Mouse (Mus musculus): ENCODE data around the gene Hhat.
A peak's percentile ranks its signal among the peaks of the same experiment; 100 is the strongest.

Hhat gene

DNA sequence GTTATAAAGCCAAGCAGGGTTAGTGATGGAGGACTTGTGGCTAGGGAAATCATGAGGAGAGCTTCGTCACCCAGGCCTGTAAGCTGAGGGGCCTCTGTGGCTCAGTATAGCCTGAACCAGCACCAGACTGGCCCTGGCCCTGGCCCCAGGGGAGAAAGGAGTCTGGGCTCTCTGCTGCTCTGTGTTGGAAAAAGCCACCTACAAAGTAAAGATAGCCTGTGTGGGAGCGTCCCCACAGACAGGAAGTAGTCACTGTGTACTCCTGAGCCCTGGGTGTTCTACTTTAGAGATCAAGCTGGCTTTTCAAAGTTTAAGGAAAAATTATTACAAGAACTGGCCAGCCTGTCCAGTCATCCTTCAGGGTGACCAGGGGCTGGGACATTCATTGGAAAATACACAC is 273.5 kb downstream of the Hhat start:
- DNase-seq (ENCODE audit: extremely low spot score, low spot score) = no peak

DNA sequence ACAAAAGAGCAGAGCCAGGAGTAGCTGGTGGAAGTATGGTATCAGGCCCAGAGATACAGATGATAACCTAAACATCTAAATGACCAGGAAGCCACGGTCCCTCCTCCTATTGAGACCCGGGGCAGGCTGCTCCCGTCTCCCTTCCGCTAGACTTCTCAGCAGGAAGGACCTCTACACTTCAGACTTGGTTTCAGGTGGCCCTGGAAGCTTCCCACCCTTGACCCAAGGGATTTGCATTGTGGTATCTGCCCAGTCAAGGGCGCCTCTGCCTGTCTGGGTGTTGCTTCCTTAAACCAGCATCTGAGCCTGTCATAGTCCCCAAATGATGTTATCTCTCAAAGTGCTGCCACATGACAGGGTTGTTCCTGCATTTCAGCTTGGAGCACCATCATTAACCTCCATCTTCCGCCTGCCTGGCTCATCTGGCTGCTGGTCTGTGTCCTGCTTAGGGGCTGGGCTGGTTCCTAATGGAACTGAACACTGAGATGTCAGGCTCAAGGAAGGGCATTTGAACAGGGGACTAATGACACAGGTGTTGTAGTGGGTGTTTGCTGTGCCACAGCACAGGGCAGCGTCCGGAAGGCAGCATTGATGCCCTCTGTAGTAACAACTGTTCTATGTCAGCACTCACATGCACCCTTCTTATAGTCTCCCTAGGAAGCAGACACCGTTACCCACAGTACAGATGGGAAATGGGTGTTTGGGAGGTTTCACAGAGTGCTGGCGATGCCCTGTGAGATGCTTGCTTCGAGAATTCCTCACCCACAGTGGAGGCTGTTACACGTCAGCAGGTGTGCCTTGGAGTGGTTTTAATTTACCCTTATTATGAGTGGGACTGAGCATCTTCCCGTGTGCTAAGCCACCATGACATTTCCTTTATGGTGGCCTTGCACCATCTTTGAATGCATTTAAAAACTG is 280.9 kb downstream of the Hhat start:
- DNase-seq (ENCODE audit: extremely low spot score, low spot score) = no peak

DNA sequence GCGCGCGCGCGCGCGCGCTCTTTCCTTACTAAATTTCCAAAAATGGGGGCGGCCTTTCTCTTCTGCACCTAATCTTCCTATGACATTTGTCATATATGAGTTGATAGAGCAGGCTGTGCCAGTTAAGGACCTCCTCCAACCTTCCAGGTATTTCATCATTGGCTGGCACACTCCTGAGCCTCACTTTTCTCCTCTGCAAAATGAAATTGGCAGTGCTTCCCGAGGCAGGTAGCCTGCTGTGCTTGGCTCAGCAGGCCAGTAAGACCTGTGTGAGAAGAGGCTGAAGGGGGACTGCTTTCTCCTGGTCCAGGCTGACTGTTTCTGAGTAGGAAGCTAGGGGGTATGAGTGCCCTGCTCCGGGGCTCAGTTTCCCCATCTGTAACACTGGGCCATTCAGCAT is 283.5 kb downstream of the Hhat start:
- no peak for DNase-seq (ENCODE audit: extremely low spot score, low spot score)

DNA sequence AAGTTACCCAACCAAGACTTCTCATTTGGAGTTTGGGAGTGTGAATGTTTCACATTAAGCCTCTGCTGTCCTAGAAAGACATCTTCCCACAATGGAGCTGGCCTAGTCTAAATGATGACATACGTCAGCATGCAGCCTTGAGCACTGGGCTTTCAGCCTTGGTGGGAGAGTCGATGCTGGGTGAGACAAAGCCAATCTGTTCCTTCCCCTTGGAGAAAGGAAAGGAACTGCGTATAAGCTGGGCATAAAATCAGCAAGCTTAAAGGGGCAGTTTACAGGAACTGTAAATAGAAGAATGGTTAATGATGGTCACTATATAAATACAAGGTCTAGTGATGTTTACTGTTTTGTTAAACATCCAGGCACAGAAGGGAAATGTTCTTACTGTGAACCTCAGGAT is 286.0 kb downstream of the Hhat start:
- DNase-seq (ENCODE audit: extremely low spot score, low spot score) = no peak

DNA sequence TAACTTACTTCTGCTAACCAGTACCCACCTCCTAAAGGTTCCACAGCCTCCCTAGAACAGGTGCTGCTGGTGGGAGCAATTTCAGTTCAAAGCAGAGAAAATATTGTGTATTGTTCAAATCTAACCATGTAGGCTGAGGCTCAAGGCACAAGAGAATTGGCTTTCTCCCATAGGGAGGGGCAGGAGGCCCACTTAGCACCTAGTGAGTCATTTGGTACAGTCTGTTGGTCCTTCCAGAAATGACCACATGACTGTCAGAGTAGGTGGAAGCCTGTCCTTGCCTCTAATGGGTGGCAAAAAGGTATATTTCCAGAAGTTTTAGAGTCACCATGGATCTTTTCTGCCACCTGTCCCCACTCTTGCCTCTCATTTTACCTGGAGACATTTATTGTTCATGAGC is 289.6 kb downstream of the Hhat start:
- DNase-seq (ENCODE audit: extremely low spot score, low spot score) = no peak

DNA sequence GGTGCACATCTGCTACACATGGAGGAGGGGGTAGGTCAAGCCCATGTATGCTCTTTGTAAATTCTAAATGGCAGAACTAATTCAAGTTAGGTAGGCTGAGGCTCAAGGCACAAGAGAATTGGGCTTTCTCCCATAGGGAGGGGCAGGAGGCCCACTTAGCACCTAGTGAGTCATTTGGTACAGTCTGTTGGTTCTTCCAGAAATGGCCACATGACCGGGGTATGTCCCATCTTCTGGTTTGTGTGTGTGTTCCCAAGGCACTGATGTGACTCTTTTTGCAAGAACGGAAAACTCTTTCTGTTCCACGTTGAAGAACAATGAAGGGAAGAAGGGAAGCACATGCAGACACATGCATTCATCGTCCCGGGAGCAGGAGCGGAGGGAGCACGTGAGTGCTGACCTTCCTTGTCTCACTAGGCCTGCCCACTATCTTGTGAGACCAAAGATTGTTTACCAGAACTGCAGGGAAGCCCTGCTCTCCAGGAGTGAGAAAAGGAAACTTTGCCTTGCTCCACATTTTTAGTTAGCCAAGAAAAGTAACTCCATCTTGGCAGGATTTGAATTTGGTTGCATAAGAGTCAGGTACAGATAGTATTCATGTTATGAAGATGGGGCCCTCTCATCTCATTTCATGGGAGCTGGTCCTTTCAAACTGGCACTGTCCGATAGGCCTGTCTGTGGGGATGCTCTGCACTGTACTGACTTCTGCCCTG is 290.8 kb downstream of the Hhat start:
- no peak for DNase-seq (ENCODE audit: extremely low spot score, low spot score)

DNA sequence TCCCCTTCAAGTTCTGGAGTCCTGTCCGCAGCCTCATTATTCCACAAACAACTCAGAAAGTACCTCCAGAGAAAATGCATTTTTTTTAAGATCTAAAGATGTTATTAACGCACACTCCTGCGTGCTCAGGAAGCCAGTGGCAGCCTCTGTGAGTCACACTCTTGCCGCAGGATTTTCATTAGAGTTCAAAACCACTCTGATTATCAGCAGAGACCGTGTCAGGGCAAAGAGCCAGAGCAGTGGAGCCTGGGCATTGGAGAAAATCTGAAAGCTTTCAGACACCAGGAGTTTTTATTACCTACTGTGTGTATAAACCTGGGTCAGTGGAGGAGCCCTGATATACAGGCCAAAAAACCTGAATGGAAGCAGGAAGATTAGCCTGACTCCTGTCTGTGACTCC is 292.8 kb downstream of the Hhat start:
- no peak for DNase-seq (ENCODE audit: extremely low spot score, low spot score)

DNA sequence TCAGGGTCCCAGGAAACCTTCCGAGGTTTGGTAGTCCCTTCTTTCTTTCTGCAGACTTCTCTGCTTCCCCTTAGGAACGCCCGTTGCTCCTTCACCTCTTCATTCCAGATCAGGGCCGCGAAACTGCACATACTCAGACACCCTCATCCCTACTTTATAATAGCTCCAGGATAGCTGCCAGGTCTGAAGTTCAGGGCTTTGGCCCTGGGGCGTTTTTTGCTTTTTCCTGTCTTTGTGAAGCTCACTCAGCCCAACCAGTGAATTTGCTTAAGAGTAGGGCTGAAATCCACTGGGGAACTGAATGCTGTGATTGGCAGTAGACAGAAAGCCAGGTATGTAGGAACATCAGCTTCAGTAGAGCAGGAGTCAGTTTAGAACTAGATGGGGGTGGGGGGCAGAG is 293.5 kb downstream of the Hhat start:
- DNase-seq (ENCODE audit: extremely low spot score, low spot score) = no peak

DNA sequence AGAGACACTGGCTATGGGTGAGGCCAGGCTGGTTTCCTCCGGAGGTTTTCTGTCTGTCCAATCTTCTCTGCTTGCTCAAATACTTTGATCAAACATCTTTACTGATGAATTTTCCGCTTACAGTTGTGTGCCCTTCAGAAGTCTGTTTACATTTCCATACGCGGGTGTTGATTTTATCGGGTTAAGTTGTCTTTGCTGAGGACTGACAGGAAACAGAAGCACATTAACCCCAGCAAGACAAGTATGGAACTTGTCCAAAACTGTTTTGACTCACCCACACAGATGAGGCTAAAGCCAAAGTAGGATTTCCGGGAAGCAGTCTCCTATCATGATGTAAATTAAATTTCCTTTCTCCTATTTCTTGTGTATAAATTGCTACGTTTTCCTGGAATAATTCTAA is 294.3 kb downstream of the Hhat start:
- no peak for DNase-seq (ENCODE audit: extremely low spot score, low spot score)

DNA sequence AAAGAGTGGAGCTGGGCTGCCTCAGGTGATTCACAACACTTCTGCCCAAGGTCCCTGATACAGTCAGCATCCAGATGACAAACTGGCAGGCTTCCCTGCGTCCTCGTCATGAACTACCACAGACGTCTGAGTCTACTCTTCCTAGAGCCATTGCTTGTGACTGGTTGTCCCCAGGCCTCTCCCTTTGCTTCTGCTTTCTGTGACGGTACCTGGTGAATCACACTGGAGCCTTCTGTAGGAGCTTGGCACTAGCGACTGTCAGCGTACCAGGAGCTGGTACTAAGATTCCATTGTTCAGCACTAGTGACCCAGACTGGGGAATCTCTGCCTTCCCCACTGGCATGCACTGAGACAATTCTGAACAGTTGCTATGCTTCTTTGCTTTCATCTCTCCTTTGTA is 297.9 kb downstream of the Hhat start:
- DNase-seq (ENCODE audit: extremely low spot score, low spot score) = no peak

DNA sequence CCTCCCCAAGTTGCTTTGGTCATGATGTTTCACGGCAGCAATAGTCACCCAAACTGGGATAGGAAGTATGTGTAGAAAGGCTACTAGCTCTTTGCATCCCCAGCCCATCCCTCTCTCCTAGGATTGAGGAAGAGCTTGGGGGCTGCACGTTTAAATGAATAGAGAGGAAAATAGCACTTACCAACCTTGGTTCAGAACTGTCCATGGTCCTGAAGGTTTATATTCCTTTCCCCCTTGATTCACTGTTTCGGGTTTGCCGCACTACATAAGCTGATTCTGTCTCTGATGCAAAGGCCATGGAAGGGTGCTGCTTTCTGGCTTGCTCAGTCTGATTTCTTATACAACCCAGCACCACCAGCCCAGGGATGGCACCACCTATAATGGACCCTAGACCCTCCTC is 298.7 kb downstream of the Hhat start:
- no peak for DNase-seq (ENCODE audit: extremely low spot score, low spot score)

DNA sequence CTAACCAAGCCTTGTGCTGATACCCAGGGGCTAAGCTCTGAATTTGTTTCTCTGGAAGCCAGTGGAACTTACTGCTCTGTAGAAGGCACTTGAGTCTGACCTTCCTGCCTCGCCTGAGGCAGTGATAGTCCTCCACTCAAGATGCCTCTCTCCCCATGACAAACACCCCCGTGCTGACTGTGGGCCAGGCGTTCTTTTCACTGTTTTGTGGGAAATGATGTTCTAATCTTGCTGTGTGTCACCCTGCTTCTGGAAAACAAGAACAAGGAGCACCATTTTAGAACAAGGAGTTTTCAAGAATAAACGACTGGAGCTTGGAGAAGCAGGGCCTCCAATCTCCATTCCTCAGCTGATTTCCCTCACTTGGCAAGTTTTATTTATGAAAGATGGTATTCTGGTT is 307.3 kb downstream of the Hhat start:
- DNase-seq (ENCODE audit: extremely low spot score, low spot score) = no peak

DNA sequence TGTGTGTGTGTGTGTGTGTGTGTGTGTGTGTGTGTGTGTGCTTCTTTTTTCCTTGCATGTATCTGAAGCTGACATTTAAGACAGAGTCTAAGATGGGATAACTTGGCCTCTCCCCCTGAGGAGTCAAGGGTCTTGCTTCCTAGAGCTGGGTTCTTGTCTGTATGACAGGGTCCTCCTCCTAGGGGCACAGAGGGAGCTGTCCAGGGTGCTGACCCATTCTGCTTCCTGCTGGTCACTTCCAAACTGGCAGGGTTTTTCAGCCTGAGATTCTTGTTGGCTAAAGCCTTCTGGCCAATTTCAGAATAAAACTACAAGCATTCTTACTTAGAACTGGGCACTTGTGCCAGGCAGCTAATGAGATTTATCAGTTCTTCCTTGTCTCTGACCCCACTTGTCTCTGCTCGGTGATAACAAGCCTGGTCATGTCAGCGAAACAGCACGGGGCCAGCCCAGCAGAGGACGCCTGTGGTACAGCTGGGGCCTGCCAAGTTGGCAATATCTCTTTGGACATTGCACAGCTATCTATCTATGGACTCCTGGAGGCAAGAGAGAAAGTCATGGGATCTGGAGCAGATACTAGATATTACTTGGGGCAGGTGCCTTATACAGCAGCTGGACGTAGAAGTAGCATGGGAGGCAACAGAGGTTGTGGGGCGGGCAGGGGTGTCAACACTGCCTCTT is 313.4 kb downstream of the Hhat start:
- peak; percentile 72 for DNase-seq (ENCODE audit: extremely low spot score, low spot score)

DNA sequence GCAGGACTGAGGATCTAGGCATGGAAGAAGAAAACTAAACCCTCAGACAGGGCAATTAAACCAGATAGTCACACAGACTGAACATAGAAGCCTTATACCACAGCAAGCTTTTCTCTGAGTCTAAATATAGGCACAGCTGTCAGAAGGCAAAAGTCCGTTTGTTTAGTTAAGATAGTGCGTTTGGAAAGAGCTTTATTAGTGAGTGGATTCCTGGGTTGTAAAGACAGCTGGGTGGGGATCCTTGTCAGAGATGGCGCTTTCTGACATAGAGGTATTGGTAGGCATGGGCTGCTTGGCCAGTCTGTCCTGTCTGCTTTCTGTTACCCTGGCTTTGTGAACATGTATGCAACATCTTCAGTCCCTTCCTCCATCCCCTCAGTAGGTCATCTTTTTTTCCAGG is 314.0 kb downstream of the Hhat start:
- DNase-seq (ENCODE audit: extremely low spot score, low spot score) = no peak

DNA sequence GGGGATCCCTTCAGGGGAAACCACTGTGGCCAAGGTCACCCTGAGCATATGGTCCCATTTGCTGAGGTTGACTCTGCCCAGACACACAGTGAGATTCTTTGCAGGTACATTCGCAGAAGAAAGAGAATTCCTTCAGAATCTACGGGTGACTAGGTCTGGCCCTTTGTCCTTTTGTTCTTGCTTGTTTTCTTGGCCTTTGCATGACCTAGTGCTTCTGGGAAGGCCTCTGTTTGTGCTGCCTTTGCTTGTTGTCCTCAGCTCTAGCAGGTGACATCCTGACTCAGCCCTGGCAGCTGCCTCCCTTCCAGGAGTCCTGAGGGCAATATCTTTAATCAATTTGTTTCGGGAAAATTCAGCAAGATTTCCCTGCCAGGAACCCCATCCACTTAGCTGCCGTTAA is 316.0 kb downstream of the Hhat start:
- no peak for DNase-seq (ENCODE audit: extremely low spot score, low spot score)

DNA sequence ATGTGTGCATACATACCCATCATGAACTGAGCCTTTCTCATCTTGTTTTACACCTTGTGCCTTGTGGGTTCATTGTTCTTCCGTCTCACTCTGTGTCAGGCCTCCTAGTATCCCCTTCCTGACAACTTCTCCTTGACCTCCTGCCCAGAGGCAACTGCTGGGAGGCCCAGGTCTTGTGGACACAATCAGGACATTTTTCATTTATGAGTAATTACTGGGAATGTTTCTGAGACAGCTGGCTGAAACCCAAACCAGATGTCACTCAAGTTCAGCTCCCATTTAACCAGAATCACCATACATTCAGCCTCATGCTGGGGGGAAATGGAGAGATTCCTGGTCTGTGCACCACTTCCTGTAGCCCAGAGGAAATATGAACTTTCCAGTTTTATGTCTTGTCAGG is 316.5 kb downstream of the Hhat start:
- DNase-seq (ENCODE audit: extremely low spot score, low spot score) = no peak

DNA sequence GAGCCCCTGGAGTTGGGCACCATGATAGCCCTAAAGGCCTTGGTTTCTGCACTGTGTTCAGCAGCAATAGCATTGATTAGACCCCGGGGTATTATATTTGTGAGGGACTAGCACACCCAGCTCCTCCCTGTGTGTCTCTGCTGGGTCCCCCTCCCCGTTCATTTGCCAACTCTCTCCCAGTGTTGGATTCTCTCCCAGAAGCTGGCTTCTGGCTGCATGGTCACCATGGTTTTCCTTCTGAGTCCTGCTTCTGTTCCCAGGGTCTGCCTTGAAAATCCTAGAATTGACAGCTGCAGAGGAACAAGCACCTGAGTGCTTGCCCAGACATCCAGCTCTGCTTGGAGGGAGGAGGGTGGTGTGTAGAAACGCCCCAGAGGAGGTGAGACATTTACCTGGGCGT is 319.3 kb downstream of the Hhat start:
- DNase-seq (ENCODE audit: extremely low spot score, low spot score) = no peak

DNA sequence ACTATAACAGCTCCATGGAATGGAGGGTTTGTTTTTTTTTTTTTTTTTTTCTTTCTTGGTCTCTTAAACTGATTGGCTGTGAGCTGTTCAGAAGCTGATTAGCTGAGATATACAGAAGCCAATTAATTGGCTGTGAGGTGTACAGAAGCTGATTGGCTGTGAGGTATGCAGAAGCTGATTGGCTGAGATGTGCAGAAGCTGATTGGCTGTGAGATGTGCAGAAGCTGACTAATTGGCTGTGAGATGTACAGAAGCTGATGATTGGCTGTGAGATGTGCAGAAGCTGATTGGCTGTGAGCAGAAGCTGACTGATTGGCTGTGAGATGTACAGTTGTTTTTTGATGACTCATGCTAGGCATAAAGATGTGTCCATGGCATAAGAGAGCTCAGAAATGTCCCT is 320.6 kb downstream of the Hhat start:
- DNase-seq (ENCODE audit: extremely low spot score, low spot score) = no peak

DNA sequence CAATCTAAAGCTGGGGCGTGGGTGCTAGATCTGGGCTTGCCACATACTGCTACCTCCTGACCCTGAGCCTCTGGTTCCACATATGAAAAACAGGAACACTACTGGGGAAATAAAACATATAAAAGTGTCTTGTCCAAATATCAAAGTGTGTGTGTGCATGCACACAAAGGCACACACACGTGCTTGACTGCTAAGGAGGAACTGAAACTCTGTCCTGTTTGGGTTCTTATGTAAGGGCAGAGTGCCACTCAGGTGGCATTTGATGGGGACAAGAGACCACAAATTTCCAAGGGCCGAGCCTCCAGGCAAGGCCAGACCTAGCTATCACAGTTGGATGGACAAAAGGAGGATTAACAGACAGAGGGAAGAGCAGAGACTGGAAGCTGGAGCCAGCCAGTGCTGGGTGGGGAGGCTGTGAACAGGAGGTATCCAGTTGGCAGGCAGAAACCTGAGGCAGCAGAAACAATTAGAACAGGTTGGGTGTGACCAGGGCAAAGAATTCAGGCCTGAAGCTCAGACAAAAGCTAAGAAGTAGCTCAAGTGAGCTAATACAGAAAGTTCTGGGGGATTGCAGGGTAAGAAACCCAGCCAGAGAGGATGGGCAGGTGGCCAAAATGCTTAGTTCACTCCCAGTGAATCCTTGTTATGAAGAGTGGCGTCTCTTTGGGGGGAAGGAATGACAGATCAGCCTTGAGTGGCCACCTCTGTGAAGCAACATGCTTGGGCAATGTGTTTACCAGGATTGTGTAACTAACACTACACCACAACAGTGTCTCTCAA is 321.3 kb downstream of the Hhat start:
- DNase-seq (ENCODE audit: extremely low spot score, low spot score) = no peak

DNA sequence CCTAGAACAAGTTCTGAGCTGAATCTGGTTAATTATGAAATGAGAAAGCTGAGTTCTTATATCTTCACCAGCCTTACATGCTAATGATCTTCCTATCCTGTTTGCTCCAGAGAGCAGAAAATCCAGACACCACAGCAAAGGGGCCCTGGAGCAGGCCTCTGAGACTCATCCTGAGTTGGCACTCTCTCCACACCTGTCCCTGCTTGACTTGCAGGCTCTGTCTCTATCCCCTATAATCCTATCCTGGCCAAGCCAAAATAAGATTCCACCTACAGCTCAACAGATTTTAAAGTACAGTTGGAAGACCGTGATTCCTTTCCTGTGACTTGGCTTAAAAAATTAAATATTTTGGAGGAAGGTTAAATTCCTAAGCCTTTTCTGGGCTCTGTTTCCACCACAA is 322.5 kb downstream of the Hhat start:
- no peak for DNase-seq (ENCODE audit: extremely low spot score, low spot score)

DNA sequence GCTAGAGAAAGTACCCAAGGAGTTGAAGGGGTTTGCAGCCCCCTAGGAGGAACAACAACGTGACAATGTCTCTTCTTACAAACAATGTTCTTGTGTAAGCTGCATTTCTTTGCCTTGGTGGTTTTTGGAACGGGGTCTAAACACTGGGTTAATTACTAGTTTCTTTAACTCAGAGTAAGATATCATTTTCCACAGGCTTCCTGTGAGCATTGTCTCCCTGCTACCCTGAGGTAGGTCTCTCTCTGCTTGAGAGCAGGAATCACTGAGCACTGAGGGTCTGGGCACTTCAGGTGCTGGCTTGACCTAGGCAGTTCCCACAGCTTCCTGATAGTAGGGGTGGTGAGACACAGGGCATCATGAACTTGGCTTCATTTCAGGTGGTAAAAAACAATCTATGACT is 323.4 kb downstream of the Hhat start:
- DNase-seq (ENCODE audit: extremely low spot score, low spot score) = no peak

Data from neural tube, embryonic 10.5 days (tissue).